Mouse (Mus musculus) hindbrain, embryonic 15.5 days (tissue): Measurements from ENCODE around the gene Asna1. TPM values are rescaled to one million over a fixed set of nuclear protein-coding genes. Genes with fewer than 3 reads are reported as not detected.

Experiments
- ATAC-seq: fragments of 200-750 bp; cut with Nextera tagmentation; 2 replicates; pipeline ENCODE4 v1.8.0; 2017; ENCODE audit warnings: low read depth, moderate number of reproducible peaks, moderate TSS enrichment; ENCODE audit not compliant: low FRiP score
- H3K27ac ChIP-seq: fragments of 300-500 bp; sonication (generic); replicated peaks from 2 replicates; pipeline ENCODE4 v1.5.1; 2015; ENCODE audit warnings: mild to moderate bottlenecking, inconsistent platforms
- H3K27me3 ChIP-seq: fragments of 300-500 bp; sonication (generic); 2 replicates; pipeline ENCODE4 v1.6.1; 2015; ENCODE audit warnings: control low read depth, inconsistent platforms
- H3K36me3 ChIP-seq: fragments of 300-500 bp; sonication (generic); 2 replicates; pipeline ENCODE4 v1.6.1; 2015; ENCODE audit warnings: control low read depth, inconsistent platforms
- H3K4me1 ChIP-seq: fragments of 300-500 bp; sonication (generic); replicated peaks from 2 replicates; pipeline ENCODE4 v1.6.1; 2015; ENCODE audit warnings: control low read depth, inconsistent platforms
- H3K4me2 ChIP-seq: fragments of 300-500 bp; sonication (generic); 2 replicates; pipeline ENCODE4 v1.6.1; 2015; ENCODE audit warnings: moderate library complexity, mild to moderate bottlenecking, inconsistent platforms
- H3K4me3 ChIP-seq: fragments of 300-500 bp; sonication (generic); 2 replicates; pipeline ENCODE4 v1.5.1; 2015; ENCODE audit warnings: mild to moderate bottlenecking, inconsistent platforms
- H3K9ac ChIP-seq: fragments of 300-500 bp; sonication (generic); 2 replicates; pipeline ENCODE4 v1.6.1; 2015; ENCODE audit warnings: inconsistent platforms
- H3K9me3 ChIP-seq: fragments of 300-500 bp; sonication (generic); 2 replicates; pipeline ENCODE4 v1.6.1; 2016; ENCODE audit warnings: control low read depth, inconsistent platforms
- WGBS: fragments of 180-500 bp; shearing (Covaris S2); methylation state at CpG from one replicate; pipeline ENCODE4 v1.1.7; 2015; 5-methylcytosine and 5-hydroxymethylcytosine counted together
- polyA plus RNA-seq: library from polyadenylated mRNA; unstranded; fragments of >200 nt; fragmentation: Nextera tagmentation; extraction: Ambion mirVana; gene quantifications from 2 replicates; pipeline ENCODE4 v1.2.1, GENCODE M21; 2015

The Asna1 gene
- polyA plus RNA-seq, 1 experiment from 2014 or later: 159 TPM

DNA sequence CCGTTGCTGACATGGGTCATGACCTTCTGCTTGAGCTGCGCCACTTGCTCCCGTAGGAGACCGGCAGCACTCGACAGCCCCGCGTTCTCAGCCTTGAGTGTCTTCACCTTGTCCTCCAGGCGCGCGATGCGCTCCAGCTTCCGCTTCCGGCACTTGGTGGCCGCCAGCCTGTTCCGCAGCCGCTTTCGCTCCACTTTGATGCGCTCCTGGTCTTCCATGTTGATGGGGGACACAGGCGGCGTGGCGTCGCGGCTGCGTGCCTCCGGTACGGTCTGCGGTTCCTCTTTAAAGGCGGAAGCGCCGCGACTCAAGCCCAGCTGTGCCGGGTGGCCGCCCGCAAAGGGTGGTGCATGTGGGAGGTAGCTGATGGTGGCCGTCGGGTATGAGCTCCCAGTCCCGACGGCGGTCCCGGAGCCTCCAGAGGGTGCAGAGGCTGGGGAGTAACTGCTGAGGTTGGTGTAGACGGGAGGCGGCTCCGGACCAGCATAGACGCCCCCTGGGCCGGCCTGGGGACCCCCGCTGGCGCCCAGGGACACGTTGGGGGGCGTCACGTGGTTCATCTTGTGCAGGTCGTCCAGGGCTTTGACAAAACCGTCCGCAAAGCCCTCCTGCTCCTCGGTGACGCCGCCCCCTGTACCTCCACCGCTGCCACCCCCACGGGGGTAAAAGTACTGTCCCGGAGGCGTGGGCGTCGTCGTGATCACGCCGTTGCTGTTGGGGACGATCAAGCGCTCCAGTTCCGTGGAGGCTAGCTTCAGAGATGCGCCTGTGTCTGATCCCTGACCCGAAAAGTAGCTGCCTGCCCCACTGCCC, 47.4 kb downstream of the Asna1 start:
- Histone ChIP-seq H3K4me2 (peak overlapping the region; percentile 82), H3K9me3 (no peaks in the 10 kb centered on the region), H3K9ac (peak overlapping the region; percentile 45), H3K27me3 (no peaks in the 10 kb centered on the region), H3K27ac (no peak overlapping the region), H3K4me1 (peaks cover 74% of the 10 kb centered on the region), H3K4me3 (peak overlapping the region; percentile 44), H3K36me3 (peaks cover 19% of the 10 kb centered on the region)
- ATAC-seq: no peak
- WGBS: 1% methylated on average over 69 of the region's 70 CpGs

GRCm38 (mm10) chr8:84976763-84977434, 48.2 kb downstream of the Asna1 start:
- peak overlapping the region; percentile 56 for H3K27ac ChIP-seq

DNA sequence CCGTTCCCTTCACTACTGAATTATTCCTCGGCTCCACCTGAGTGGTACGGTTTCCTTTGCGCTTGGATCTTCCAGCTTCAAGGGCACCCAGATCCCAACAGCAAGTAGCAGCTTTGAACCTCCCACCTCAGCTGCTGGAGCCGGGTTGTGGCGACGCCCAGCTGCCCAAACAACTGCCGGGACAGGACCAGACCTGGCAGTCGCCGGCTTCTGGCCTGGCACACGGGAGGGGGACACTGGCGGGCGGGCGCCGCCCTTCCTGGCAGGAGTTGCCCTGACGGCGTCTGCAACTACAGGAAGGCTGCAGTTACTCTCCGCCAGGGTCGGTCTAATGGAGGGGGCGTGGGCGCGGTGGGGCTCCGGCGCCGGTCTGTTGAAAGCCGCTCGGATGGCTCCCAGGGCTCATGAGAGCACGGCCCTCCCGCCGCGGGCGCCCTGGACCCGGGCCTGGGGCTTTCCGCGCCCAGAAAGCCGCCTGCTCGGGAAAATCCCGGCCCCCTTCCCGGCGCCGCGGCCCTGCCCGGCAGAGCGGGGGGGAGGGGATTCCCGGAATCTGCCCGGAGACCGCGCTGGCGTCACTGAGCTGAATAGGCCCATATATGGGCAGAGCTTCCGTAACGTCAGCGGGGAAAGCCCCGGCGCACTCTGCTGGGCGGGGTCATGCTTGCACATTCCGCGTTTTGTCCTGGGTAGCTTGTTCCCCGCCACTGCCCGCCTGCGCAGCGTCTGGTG, 48.9 kb downstream of the Asna1 start:
- peak; percentile 75 for ATAC-seq
- Histone ChIP-seq H3K27me3 (no peaks in the 10 kb centered on the region), H3K27ac (peak overlapping the region; percentile 56), H3K9me3 (no peaks in the 10 kb centered on the region), H3K9ac (peak overlapping the region; percentile 45), H3K36me3 (peaks cover 33% of the 10 kb centered on the region), H3K4me2 (peak overlapping the region; percentile 82), H3K4me1 (peaks cover 72% of the 10 kb centered on the region), H3K4me3 (peak overlapping the region; percentile 44)
- 1% methylated on average over 61 of the region's 61 CpGs for WGBS

More at GRCm38 (mm10) chr8:84976763-84977434, 48.2 kb downstream of the Asna1 start:
- Histone ChIP-seq H3K9me3 (no peaks in the 10 kb centered on the region), H3K9ac (peak overlapping the region; percentile 45), H3K4me3 (peak overlapping the region; percentile 44), H3K27me3 (no peaks in the 10 kb centered on the region), H3K4me1 (peaks cover 73% of the 10 kb centered on the region), H3K4me2 (peak overlapping the region; percentile 82), H3K36me3 (peaks cover 26% of the 10 kb centered on the region)
- no peak for ATAC-seq
- 1% methylated on average over 24 of the region's 25 CpGs for WGBS

GRCm38 (mm10) chr8:84975434-84975833, 49.6 kb downstream of the Asna1 start:
- 37% methylated on average over 7 of the region's 7 CpGs for WGBS
- Histone ChIP-seq H3K4me1 (peaks cover 72% of the 10 kb centered on the region), H3K4me3 (peak overlapping the region; percentile 44; the same call in 1 of the 2 replicates), H3K27me3 (no peaks in the 10 kb centered on the region), H3K36me3 (peaks cover 34% of the 10 kb centered on the region), H3K9ac (no peak overlapping the region), H3K4me2 (peak overlapping the region; percentile 82), H3K27ac (no peak overlapping the region), H3K9me3 (no peaks in the 10 kb centered on the region)
- no peak for ATAC-seq

DNA sequence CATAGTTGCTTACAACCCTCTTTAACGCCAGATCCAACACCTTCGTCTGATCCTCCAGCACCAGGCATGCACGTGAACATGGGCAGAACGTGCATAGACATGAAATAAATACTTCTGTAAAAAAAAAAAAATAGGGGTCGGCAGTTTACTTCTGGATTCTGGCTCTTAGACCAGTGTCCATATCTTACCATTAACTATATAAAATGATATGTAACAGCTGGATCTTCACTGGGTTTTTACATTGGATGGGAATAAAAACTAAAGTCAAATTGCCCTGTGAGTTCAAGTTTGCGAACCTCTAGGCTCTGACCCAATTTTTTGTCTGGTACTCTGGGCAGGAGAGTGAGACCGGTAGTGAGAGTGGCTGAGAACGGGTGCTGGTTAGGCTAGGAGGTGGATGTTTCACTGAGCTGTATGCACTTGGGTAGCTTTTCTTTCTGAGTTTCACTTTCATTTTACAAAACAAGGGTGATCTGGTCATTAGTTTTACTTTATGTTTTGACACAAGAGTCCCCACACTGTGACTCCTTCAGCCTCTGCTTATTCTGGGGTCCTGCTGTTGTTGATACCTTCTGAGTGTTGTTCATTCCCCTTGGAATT, 50.4 kb downstream of the Asna1 start:
- peaks cover 65% of the 10 kb centered on the region for H3K4me1 ChIP-seq

GRCm38 (mm10) chr8:84973803-84974542, 51.1 kb downstream of the Asna1 start:
- Histone ChIP-seq H3K36me3 (peaks cover 34% of the 10 kb centered on the region), H3K4me2 (no peak overlapping the region), H3K27ac (no peak overlapping the region), H3K27me3 (no peaks in the 10 kb centered on the region), H3K9me3 (no peaks in the 10 kb centered on the region), H3K9ac (no peak overlapping the region), H3K4me3 (no peak overlapping the region), H3K4me1 (peaks cover 59% of the 10 kb centered on the region)
- 60% methylated on average over 4 of the region's 4 CpGs for WGBS
- ATAC-seq: no peak

More for the DNA sequence above, 50.4 kb downstream of the Asna1 start:
- ATAC-seq: no peak
- Histone ChIP-seq H3K36me3 (peaks cover 34% of the 10 kb centered on the region), H3K9ac (no peak overlapping the region), H3K4me3 (no peak overlapping the region), H3K4me2 (no peak overlapping the region), H3K27me3 (no peaks in the 10 kb centered on the region), H3K27ac (no peak overlapping the region), H3K9me3 (no peaks in the 10 kb centered on the region)
- 83% methylated on average over 8 of the region's 8 CpGs for WGBS

- H3K4me1 ChIP-seq: peaks cover 59% of the 10 kb centered on the region
- H3K4me3 ChIP-seq: no peak overlapping the region
- H3K9me3 ChIP-seq: no peaks in the 10 kb centered on the region
- peaks cover 34% of the 10 kb centered on the region for H3K36me3 ChIP-seq
- no peak overlapping the region for H3K9ac ChIP-seq
- H3K27ac ChIP-seq: no peak overlapping the region
- no peak for ATAC-seq
- H3K27me3 ChIP-seq: no peaks in the 10 kb centered on the region
- H3K4me2 ChIP-seq: no peak overlapping the region
- 86% methylated on average over 1 of the region's 1 CpGs for WGBS
Measured at GRCm38 (mm10) chr8:84973079-84973478, 52.0 kb downstream of the Asna1 start.

DNA sequence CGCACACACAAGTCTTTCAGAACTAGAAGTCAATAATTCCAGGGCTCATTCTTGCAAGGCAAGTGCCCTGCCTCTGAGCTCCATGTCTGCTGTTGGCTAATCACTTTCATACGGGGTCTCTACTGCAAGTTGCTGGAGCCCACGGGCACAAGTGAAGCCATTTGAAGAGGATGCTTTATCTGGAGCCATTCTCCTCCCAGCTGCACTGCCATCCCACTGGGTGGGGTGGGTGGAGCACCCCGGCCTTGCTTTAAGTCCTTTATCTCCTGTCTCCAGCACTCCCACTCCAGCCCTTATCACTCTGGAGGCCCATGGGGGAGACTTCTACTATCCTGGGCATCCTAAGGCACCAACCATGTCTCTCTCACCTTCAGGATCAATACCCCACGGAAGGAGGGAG, 54.2 kb downstream of the Asna1 start:
- Histone ChIP-seq H3K27ac (no peak overlapping the region), H3K4me2 (peak overlapping the region; percentile 72), H3K4me1 (peaks cover 52% of the 10 kb centered on the region), H3K27me3 (no peaks in the 10 kb centered on the region), H3K36me3 (peaks cover 34% of the 10 kb centered on the region), H3K9me3 (no peaks in the 10 kb centered on the region), H3K9ac (peak overlapping the region; percentile 82), H3K4me3 (peak overlapping the region; percentile 69)
- no peak for ATAC-seq
- 66% methylated on average over 5 of the region's 5 CpGs for WGBS

GRCm38 (mm10) chr8:84970135-84970790, 54.8 kb downstream of the Asna1 start:
- peak overlapping the region; percentile 90 for H3K27ac ChIP-seq
- 6% methylated on average over 21 of the region's 21 CpGs for WGBS
- H3K9ac ChIP-seq: peak overlapping the region; percentile 82
- H3K4me3 ChIP-seq: peak overlapping the region; percentile 69
- no peak for ATAC-seq
- H3K36me3 ChIP-seq: peaks cover 33% of the 10 kb centered on the region
- no peaks in the 10 kb centered on the region for H3K9me3 ChIP-seq
- peaks cover 49% of the 10 kb centered on the region for H3K4me1 ChIP-seq
- peak overlapping the region; percentile 72 for H3K4me2 ChIP-seq
- no peaks in the 10 kb centered on the region for H3K27me3 ChIP-seq

DNA sequence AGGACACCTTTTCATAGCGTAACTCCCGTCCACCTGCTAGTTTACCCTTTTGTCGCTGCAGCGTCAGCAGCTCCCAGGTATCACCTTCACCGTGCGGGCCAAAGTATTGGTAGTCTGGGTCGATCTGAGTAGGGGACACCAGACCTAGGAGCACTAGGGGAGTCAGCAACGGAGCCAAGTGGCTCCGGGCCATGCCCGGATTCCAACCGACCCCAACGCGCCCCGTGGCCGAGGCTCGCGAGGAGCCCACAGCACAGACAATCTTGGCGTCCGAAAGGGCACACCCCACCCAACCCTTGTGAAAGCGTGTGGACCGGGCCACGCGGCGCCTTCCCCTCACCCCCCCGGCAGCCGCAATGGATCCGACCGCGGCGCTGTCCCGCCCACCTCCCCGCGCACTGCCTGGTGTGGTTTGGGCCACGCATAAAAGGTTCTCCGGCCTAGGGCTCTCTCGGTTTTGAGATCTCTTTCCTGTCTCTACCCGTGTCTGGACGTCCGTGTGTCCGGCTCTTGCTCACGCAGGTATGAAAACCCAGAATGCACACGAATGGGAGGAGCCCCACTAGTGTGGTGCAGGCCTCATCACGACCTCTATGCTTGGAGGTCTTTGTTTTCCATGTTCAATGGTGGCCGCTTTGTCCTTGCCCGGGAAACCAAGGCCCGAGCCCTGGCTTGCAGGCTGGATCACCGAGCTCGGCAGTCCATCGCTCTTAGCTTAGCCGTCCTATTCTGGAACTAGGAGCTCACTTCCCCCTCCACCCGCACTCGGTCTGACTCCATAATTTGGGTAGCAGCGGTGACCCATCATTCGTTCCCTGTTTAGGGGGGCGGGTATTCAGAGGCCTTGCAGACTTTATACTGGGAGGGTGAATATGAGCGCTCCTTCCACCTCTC, 55.6 kb downstream of the Asna1 start, which contains the start of the genes Gm49661, Prdx2 and Rnaseh2a:
Gene Gm49661, minus strand, starts transcription at position 193 of the 894 bp plus-strand sequence.
Gene Prdx2, plus strand, starts transcription at position 347 of the 894 bp plus-strand sequence.
Gene Rnaseh2a, minus strand, starts transcription at position 527 of the 894 bp plus-strand sequence.
- peaks cover 25% of the 10 kb centered on the region for H3K36me3 ChIP-seq
- H3K9ac ChIP-seq: peak within 1 kb of the TSS; percentile 82
- under 1% methylated on average over 56 of the region's 56 CpGs for WGBS
- H3K4me2 ChIP-seq: peak within 1 kb of the TSS; percentile 72
- ATAC-seq: peak; percentile 76
- no peaks in the 10 kb centered on the region for H3K9me3 ChIP-seq
- peak within 1 kb of the TSS; percentile 69 for H3K4me3 ChIP-seq
- peak within 1 kb of the TSS; percentile 90 for H3K27ac ChIP-seq
- no peaks in the 10 kb centered on the region for H3K27me3 ChIP-seq
- H3K4me1 ChIP-seq: peaks cover 47% of the 10 kb centered on the region
